Mouse (Mus musculus) c-Kit-positive CD71-positive TER-119-positive erythroid progenitor cells, embryonic 14.5 days (primary cell): Measurements from ENCODE around the gene Srrm2.

Experiments
- DNase-seq: peaks from one replicate; pipeline ENCODE4 v3.0.0-alpha.2; 2013; ENCODE audit warnings: low spot score

Gene Srrm2

DNA sequence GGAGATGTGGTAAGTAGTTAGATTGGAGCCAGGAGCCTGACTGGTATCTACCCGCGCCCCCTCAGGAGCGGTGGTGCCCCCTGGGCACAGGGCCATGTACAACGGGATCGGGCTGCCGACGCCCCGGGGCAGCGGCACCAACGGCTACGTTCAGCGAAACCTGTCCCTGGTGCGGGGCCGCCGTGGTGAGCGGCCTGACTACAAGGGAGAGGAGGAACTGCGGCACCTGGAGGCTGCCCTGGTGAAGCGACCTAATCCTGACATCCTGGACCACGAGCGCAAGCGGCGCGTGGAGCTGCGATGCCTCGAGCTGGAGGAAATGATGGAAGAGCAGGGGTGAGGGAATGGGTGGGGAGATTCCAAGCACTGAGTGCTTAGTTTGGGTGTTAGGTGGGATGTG is 16.5 kb downstream of the Srrm2 start:
- DNase-seq: no peak

DNA sequence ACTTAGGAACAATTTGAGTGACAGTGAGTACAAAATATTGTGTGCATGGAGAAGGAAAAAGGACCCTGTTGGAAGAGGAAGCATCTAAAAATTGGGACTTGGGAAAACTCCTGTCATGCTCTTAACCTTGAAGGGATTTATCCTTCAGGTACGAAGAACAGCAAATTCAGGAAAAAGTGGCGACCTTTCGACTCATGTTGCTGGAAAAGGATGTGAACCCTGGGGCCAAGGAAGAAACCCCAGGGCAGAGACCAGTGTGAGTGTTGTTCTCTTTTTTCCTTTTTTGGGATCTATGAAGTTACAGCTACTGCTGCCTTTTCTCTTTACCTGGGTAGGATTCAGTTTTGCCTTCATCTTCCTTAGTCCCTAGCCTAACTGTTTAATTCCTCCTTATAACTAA is 17.6 kb downstream of the Srrm2 start:
- DNase-seq: no peak

DNA sequence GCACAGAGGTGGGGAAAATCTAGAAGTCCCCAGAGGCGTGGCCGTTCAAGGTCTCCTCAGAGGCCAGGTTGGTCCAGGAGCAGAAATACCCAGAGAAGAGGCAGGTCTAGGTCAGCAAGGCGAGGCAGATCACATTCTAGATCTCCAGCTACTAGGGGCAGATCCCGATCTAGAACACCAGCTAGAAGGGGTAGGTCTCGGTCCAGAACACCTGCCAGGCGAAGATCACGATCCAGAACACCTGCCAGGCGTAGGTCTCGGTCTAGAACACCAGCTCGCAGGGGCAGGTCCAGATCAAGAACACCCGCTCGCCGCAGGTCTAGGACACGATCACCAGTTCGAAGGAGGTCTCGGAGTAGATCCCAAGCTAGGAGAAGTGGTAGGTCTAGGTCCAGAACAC is 25.3 kb downstream of the Srrm2 start:
- no peak for DNase-seq

DNA sequence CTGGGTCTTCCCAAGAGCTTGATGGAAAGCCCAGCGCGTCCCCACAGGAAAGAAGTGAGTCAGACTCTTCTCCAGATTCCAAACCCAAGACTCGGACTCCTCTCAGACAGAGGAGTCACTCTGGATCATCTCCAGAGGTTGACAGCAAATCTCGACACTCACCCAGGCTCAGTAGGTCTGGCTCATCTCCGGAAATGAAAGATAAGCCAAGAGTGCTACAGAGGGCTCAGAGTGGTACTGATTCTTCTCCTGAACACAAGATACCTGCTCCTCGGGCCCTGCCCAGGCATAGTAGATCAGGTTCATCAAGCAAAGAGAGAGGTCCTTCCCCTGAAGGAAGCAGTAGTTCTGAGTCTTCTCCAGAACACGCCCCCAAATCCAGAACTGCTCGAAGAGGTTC is 28.2 kb downstream of the Srrm2 start:
- DNase-seq: no peak

DNA sequence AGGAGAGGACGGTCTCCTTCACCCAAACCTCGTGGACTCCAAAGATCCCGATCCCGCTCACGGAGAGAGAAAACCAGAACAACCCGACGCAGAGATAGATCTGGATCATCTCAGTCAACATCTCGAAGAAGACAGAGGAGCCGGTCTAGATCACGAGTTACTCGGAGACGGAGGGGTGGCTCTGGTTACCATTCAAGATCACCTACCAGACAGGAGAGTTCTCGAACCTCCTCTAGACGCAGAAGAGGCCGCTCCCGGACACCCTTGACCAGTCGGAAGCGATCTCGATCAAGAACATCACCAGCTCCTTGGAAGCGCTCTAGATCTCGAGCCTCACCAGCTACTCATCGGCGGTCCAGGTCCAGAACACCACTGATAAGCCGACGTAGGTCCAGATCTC is 28.9 kb downstream of the Srrm2 start:
- DNase-seq: no peak

DNA sequence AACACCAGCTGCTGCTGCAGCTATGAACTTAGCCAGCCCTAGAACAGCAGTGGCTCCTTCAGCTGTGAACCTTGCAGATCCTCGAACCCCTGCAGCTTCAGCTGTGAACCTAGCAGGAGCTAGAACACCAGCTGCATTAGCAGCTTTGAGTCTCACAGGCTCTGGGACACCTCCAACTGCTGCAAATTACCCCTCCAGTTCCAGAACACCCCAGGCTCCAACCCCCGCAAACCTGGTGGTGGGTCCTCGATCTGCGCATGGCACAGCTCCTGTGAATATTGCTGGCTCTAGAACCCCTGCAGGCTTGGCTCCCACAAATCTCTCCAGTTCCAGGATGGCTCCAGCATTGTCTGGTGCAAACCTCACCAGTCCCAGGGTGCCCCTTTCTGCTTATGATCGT is 30.4 kb downstream of the Srrm2 start:
- no peak for DNase-seq

DNA sequence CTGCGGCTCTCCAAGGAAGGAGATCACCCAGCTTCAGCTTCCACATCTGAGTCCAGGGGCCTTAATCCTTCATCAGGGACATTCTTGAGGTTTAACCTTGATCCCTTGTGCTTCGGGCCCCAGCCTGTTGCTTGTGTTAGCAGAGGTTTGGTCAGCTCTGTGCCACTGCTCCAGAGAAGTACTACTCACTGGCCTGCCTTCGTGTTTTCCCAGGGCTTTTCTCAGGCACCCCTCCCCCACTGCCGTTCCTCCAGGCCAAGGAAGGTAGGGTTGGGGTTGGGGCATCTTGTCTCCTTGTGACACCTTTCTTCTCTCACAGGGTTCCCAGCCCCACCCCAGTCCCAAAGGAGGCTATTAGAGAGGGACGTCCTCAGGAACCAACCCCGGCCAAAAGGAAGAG is 31.8 kb downstream of the Srrm2 start:
- DNase-seq: no peak

DNA sequence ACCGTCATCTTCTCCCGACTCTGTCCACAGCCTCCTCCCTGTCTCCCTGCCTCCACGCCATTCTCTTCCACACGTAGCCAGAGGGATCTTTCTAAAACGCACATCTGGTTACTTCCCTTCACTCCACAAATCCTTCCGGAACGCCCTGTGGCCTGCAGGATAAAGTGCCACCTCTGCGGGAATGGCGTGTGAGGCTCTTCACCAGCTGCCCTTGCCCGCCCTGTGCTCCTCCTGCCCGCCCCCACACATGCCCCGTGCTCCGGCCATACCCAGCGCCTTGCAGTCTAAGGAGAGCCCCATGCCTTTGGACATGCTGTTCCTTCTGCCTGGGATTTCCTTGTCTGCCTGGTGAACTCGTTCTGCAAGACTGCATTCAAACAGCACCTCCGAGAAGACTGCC is 32.7 kb downstream of the Srrm2 start:
- DNase-seq: no peak

DNA sequence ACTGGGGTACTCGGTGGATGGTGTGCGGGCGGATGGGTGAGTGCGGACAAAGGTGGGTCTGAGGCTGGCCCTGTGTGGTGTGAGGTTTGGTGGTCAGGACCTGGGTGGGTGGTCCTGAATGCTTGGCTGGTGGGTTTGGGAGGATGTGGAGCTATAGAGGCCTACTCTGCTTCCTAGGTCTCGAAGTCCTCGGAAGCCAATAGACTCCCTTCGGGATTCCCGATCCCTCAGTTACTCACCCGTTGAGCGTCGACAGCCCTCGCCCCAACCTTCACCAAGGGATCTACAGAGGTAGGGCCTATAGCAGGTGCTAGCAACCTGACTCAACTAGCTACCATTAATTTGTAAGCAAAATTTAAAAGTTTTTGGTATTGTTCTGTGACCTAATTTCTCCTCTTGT is 33.3 kb downstream of the Srrm2 start:
- DNase-seq: no peak

DNA sequence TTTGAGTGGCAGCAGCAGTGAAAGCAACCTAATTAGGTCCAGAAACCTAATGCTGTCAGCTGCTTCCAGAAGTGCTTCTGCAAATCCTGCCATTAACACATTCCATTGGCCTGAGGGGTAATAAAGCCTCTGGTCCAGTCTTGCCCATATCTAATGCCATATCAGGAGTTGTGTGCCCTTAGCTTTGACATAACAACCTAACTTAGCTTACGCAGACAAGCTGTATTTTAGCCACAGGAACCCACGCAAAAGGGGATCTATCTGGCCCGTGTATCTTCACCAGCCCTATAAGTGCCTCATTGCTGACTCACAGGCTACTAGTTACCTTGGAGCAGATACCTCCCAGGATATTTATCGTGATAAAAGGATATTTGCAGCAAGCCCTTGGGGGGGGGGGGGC is 35.3 kb downstream of the Srrm2 start:
- DNase-seq: no peak

DNA sequence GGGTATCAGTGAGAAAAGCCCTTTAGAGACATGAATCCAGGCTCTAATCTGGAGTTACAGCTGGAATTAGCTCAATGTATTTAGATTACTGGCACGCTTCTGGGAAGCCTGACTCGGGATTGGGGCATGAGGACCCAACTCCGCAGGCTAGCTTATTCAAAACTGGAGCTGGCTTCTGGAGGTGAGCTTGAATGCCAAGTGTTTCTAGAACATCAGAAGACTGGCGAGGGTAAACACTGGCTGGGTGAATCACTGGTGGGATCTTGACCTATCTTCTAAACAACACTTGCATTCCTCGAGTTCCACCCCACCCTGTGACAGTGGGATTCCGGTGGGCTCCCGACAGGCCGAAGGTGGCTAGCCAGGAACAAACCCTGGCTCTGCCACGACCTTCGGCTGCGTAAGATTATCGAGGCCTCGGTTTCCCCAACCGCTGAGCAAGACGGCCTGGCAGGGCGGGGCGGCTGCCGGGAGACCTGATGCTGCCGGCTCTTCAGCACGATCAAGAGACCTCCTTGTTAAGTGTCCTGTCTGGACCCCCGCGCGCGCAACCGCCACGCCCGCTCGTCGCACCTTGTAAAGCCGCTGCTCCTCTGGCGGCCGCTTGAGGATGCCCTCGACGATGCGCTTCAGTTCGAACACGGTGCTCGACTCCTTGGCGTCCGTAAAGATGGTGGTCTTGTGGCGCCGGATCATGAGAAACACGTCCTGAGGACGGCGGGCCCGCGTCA is 38.1 kb downstream of the Srrm2 start:
- peak; percentile 51 for DNase-seq

DNA sequence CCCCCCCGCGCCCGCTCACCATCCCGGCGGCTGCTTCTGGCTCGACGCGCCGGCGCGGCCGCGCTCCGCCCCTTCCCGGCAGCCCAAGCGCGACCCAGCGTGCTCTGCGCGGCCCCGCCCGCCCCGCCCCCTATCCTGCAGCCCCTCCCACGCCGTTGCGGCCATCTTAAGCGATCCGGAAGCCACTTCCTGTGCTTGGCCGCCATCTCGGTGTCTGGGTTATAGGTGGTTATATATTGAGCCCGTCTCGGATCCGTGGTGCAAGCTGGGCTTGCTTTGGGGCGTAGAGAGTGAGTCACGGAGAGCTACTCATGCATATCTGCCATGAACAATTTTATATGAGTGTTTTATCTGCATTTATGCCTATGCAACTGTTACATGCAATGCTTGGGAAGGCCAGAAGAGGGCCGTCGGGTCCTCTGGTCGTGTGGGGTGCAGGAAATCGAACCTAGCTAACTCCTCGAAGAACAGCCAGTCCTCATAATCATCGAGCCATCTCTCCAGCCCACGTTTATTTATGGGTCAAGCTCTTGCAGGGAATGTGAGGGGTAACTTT is 38.8 kb downstream of the Srrm2 start, which contains the start of gene Elob:
Elob (minus strand) TSS at position 73 of the 556 bp plus-strand sequence.
- peak; percentile 81 for DNase-seq

DNA sequence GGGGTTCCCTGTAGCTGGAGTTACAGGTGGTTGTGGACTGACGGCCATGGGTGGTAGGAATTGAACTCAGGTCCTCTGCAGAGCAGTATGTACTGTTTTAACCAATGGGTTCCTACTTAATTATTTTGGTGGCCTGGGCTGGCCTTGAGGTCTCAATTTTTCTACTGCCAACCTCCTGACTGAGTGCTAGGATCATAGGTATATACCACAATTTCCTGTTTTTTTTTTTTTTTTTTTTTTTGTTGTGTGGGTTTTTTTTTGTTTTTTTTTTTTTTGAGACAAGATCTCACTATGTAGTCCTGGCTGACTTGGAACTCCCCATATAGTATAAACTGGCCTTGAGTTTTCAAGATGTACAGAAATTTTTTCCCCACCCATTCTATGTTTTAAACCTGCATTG is 40.9 kb downstream of the Srrm2 start:
- DNase-seq: no peak

DNA sequence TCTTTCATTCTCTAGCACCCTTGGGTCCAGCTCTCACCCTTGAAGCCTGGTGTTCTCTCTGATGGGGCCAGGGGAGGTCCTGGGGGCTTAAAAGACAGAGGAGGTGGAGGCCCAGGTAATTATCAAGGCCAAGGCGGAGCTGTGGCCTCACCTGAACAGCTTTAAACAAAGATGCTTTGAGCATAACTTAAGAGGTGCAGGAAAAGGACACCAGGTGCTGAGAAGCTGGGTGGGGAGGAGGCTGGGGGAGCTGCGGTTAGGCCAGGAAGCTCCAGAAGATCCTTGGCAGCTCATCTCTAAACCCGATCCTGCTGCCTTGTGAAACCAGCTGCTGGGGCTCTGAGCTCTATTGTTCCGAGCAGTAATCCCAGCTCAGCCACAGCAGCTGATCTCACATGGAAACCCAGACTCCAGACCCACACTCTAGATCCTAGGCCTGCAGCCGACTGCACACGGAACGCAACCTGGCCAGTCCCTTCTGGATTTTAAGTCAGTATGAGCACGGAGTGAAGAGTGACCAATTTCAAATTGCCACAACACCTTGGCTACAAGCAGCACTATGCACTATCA is 45.8 kb downstream of the Srrm2 start, which contains the start of gene Prss33:
Prss33 (minus strand) TSS at position 51 of the 570 bp plus-strand sequence.
- DNase-seq: no peak

DNA sequence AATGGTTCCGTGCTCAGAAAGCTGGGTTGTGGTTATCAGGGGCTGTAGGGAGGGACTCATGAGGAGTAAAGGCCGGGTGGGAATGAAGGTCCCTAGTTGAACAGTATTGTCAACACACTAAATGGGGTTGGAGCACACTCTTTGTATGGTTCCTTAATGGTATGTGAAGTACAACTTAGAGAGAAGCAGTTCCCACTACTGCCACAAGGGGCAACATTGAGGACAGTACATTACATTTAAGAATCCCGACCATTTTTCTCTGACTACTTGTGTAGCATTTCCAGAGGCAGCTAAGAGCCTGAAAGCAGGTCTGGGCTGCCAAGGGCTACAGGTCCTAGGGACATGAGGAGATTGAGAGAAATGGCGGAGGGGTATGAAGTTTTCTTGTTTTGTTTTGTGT is 50.8 kb downstream of the Srrm2 start:
- peak; percentile 76 for DNase-seq

DNA sequence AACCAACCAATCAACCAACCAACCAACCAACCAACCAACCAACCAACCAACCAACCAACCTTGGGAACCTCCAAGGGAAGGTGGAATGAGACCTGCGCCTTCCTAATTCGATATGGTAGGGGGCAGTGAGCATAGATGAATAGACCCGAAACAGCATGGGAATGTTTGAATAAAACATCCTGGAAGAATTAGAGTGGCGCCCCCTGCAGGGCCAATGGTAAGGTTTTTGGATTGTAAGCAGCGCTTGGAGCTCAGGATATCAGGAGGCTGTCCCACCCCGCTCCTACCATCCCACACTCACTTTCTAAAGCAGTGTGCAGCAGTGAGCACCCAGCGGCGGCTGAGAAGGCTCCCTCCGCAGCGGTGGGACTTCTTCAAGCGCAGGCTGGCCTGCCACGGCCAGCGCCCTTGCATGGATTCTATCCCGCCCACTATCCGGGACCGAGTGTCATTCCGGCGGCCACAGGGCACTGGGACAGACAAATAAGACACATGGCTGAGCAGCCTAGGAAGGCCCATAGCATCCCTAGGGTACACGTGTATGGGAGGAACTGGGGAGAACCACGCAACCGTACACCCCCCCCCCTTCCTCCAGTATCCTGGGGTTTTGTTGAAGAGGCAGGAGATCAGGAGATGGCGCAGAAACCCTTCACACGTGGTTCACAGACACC is 52.9 kb downstream of the Srrm2 start:
- DNase-seq: peak; percentile 46

DNA sequence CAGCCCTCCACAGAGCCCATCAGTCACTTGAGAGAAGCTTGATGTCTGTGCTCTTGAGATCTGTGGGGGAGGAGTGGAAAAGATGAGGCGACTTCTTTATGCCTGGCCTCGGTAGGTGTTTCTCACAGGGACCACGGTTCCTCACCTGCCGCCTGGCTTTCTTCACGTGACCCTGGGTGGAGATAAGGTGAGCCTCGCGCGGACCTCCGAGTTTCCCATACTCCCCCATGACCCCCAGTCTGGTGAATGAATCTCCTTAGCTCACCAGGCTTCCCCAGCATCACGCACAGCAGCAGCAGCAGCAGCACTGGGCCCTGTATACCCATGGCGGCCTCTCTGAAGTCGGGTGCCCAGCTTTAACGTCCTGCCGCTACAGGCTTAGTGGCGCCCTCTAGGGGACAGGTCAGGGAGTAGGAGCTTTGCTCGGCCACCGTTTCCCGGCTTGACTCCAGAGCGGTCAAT is 53.5 kb downstream of the Srrm2 start, which contains the start of the genes Prss32 and Prss41:
Prss32 (plus strand) TSS at position 44 of the 462 bp plus-strand sequence.
Prss41 (minus strand) TSS at position 361 of the 462 bp plus-strand sequence.
- DNase-seq: peak; percentile 74

DNA sequence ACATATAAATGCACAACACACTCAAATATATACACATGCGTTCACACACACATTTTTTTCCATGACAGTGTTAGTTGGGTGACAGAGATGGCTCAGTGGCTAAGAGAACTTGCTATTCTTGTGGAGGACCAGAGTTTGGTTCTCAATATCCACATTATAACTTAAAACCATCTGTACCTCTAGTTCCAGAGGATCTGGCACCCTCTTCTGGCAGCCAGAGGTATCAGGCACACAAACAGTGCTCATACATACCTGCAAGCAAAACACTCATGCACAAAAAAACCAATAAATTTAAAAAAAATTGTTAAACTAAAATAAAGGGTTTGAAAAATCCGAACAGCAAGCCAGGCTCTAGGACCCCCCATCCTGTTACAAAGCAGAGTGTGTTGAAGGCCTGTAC is 59.7 kb downstream of the Srrm2 start:
- DNase-seq: no peak

DNA sequence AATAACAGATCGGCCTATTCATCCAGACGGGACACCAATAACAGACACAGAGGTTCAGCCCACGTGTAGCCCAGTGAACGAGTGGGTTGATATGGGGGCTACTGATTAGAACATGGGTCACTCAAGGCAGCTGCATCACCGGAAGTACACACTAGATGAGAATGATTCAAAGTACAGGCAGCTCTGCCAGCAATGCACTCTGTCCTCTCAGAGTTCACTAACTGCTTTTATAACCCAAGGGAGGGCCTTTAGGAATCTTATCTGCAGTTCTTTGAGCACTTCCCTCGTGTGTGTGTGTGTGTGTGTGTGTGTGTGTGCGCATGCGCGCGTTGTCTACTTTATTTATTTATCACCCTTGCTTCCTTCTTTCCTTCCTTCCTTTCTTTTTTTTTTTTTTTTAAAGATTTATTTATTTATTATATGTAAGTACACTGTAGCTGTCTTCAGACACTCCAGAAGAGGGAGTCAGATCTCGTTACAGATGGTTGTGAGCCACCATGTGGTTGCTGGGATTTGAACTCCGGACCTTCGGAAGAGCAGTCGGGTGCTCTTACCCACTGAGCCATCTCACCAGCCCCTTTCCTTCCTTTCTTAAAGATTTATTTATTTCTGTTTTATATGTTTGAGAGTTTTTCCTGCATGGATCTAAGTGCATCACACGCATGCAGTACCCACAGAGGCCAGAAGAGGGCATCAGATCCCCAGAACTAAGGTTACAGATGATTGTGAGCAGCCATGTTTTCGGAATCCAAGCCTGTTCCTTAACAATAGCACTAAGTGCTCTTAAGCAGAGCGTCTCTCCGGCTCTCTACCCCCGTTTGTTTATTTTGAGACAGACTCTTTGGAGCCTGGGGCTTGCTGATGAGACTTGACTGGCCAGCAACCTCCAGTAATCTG is 60.8 kb downstream of the Srrm2 start:
- DNase-seq: peak; percentile 56

DNA sequence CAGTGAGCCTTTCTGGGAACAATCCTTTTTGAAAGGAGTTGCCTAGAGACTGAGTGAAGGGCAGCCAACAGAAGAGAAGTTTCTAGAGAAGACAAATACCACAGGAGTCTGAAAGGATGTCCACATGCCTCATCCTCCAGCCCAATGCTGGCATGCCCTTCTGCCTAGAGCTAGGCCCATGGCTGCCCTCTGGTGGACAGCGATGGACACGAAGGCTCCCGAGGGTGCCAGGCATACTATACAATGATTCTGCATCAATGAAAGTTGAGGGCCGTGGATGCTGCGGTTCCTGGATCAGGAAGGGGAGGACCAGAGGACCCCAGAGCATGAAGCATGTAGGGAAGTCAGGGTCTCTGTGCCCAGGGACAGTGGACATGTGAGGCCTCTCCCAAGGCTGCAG is 63.0 kb downstream of the Srrm2 start:
- peak; percentile 25 for DNase-seq

DNA sequence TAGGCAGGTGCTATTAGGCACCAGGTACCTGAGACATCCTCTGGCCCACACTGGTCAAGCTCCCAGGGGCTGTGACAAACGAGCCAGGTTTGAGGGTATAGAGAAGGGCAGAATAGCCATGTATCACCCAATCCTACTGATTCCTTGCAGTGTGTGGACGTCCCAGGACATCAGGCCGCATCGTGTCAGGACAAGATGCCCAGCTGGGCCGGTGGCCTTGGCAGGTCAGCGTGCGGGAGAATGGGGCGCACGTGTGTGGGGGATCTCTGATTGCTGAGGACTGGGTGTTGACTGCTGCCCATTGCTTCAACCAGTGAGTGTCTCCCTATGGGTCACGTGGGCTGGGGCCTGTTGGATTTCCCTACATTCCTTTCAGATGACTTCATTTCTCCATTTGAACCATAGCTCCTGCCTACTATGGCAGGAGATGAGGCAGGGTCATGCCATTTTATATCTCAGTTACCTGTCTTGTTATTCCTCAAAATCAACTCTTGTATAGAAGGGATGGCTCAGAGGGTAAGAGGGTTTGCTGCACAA is 64.0 kb downstream of the Srrm2 start:
- DNase-seq: no peak
